Mouse (Mus musculus) A20 (cell line): ENCODE measurements at regions not wholly inside any gene's neighbourhood (a gene's known extent, or its start where the extent isn't known, plus 50 kb on each side); places are given as distances from the start of the nearest gene placed in this dataset.

Experiments used
- DNase-seq: peaks from one replicate; pipeline ENCODE4 v3.0.0-alpha.2; 2011; ENCODE audit warnings: low read depth, low spot score

GRCm38 (mm10) chr16:62681880-62682279 is 104.7 kb downstream of the Nsun3 start:
- DNase-seq, result no peak

DNA sequence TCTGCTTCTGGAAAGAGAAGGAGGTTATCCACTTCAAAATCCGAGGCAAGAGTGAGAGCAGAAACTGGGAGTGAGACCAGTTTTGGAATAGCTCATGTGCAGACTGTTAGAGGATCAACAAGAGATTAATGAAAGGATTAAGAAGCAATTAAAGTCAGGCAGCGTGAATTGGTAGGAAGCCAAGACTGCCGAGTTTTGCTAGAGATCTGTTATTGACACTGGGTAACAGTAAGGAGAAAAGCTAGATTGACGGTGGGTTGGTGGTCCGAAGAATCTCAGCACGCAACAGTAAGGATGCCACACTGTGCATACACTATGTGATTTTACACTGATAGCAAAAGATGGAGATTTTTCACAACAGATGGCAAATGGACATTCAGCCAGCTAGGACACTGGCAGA is 109.8 kb downstream of the Nsun3 start:
- no peak for DNase-seq

- no peak for DNase-seq
Measured at GRCm38 (mm10) chr16:62657383-62657782, 129.2 kb downstream of the Nsun3 start.

DNA sequence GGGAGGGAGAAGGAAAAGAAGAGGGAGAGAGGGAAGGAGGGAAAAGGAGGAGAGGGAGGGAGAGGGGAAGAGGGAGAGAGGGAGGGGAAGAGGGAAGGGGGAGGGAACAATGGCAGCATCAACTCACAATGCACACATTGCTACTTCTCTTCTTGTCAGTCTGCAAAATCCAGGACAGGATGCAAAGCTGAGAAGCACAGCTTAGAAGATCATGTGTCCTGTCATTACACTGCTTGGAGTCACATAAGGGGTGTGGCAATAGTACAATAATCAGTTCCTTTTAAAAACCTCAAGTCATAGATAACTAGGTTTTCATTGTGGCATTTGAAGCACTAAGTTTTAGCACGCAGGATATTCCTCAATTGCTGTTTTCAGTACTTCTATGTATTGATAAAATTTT is 132.2 kb downstream of the Nsun3 start:
- DNase-seq, result no peak

GRCm38 (mm10) chr16:62653817-62654216 is 132.8 kb downstream of the Nsun3 start:
- DNase-seq, result no peak

- no peak for DNase-seq
Measured at GRCm38 (mm10) chr16:62652769-62653465, 133.7 kb downstream of the Nsun3 start.

- DNase-seq, result no peak
Measured at GRCm38 (mm10) chr16:62650856-62651255, 135.8 kb downstream of the Nsun3 start.

DNA sequence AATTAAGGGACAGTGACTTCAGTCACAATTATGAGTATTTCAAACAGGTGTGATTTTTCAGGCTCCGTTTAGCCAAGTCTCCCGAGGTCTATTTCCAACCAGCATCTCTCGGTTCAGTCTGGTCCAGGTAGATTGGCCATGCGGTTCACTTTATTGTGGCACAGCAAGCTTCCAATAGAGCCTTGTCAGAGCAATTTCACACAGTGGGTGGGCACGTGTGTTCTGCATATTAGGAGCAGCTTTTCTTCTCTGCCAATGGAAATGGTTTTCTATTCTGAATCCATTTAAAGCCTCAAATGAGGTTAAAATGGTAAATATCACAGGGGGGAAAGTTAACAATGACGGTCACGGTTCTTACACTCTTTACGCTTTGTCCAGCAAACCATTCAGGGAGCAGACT is 138.3 kb downstream of the Nsun3 start:
- no peak for DNase-seq

DNA sequence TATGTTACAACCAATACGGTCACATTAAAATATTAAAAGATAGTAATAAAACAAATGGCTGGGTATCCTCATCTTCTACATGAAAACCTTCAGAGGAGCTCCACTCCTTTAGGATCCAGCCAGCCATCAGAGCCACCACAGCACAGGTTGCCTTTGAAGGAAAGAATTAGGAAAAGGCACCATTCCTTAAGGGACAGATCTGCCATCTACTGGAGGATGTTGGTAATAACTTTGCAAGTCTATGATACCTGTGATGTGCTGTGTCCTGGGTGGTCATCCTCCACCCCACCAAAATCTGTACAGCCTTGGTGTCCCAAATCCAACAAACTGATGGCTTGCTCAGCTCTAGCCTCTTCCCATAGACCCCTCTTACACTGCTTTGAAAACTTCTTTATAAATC is 140.5 kb downstream of the Nsun3 start:
- peak; percentile 10 for DNase-seq

GRCm38 (mm10) chr16:62642859-62643403 is 143.7 kb downstream of the Nsun3 start:
- DNase-seq, result no peak

DNA sequence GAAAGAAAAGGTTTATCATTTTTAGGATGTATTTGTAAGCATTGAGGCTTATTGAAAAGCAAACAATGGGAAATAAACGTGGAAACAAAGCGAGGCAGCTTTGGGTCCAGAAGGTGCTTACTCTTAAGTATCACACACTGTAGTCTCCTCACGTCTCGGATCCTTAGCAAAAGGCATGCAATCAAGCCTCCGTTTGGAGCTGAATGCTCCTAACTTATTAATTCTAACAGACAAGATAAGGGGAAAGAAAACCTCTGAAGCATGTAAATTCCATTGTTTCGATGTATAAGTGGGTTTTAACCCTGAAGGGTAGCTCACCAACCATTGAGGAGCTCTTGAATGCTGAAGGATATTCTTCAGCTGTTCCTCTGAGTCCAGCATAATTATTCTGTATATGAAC is 162.7 kb downstream of the Nsun3 start:
- DNase-seq, result no peak

DNA sequence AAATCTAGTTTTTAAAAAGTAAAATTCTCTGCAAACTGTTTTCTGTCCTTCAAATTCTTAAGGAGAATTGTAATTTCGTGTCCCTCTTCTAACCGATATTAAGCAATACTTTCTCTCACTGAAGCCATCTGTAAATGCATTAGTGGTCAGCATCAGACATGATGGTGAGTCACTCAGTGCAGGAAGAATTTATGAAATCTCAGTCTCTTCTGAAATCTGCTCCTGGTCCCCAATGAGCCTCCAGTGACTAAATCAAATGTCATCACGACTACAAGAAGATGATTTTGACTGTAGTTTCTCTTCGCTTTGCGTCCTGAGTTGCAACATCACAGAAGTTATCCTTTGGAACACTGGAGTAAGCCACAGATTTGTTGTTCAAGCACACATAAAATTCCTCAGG is 175.7 kb downstream of the Nsun3 start:
- DNase-seq, result no peak

DNA sequence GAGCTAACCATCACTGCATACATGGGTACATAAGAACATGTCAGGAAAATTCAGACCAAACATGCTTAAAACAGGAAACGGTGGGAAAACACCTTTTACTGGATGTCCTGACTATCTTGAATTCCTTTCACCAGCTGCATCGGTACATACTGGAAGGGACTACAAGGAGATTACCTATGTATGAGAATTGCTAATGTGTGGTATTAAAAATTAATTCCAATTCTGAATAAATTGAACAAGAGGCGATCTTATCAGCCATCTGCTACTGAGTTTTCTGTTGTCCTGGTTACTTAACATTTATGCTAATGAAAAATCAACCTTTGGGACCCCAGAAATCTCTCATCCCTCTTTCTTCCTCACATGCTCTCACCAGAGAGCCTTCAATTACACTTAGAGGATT is 178.0 kb downstream of the Nsun3 start:
- no peak for DNase-seq

DNA sequence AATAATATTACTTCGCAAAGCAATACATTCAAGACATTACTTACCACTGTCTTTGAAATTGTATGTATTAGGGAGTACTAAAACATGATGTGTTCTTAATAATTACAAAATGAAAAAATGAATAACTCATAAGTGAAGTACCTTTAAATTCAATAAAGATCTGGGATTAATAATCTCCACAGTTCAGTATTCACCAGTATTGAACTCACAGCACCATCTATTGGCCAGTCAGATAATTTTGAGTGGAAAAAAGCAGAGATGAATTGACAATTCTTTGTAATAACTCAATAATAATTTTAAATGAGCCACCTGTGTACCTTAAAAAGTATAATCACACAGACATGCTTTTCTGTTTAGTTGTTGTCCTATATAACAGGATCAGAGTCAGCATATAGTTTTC is 180.7 kb downstream of the Nsun3 start:
- no peak for DNase-seq

DNA sequence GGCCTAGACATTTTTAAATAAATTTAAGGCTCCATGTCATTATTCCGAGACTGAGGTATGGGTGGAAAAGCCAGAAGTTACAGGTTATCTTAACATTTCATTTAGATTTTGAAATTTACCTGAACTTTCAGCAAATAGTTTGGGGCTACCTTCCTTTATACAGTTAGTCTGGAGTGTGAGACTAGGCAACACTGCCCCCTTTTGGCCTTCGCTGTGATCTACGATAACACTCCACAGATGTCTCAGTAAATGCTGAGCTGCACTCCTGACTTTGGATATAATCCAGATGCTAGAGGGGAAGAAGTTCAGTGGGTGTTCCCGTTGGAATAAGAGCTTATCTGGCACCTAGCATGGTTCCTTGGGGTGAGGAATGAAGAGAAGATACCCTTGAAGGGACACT is 224.6 kb downstream of the Nsun3 start:
- peak; percentile 9 for DNase-seq

DNA sequence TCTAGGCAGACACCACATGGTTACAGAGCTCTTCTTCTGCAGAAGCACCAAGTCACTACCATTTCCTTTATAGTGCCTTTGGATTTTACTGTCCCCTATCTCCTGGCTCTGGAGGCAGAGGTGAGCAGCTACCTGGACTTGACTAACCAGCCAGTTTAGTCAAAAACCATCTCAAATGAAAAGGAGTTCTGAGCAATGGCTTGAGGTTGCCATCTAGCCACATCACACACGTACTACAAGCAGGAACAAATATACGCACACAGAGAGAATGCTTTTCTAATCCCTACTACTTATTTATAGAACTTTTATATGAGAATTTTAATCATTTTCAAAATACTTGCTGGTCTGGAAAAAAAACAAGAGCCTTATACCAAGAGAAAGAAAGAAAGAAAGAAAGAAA is 243.5 kb downstream of the Nsun3 start:
- no peak for DNase-seq

- no peak for DNase-seq
Measured at GRCm38 (mm10) chr16:62537730-62538479, 248.7 kb downstream of the Nsun3 start.

GRCm38 (mm10) chr16:62509321-62509720 is 277.3 kb downstream of the Nsun3 start:
- no peak for DNase-seq

DNA sequence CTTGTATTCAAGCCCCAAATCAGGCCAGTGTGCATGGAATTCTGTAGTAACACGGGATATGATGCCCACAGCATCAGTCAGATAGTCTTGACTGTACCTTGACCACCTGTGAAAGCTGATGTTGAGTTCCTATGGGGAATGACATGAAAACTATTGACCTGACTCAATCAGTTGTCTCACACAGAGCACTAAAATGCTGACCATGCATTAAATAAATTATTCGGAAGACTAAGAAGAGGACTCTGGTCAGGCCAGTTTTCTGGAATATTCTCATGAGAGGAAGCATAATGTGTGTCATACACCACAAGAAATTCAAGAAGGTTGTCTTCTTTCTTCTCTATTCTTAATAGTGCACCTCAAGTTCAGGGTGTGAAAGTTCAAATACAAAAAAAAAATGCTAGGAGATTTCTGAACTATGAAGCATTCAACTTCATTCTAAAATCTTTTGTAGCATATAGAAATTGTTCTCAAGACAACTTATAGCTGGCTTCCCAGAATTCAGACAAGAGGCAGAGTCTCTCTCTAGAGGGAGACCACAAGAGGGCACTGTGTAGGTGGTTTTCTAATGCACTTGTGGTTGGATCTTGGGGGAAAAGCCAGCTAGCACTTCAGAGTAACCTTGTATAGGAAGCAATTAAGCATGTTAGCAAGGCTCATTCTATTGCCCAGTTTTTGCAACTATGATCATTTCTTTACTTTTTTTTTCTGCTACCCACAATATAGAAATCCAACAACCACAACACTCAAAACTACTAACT is 279.7 kb downstream of the Nsun3 start:
- peak; percentile 3 for DNase-seq

GRCm38 (mm10) chr16:62500870-62501269 is 285.7 kb downstream of the Nsun3 start:
- no peak for DNase-seq

GRCm38 (mm10) chr16:62500334-62500733 is 286.3 kb downstream of the Nsun3 start:
- DNase-seq, result no peak

DNA sequence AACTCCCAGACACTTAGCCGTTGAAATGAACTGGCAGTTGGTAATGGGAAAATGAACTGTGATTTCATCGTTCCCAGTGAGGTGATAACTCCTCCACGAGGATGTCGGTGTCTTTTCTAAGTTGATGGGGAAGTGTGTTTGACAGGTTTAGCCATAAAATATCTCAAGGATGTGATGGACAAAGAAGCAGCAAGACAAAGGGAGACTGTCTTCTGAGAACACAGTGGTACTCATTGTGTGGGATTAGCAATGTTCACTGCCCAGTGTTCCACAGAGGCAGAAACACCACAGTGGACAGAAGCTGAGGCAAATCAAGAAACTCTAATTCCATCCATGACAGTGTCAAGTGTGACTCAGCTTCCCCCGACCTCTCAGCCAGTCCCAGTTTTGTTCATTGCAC is 287.9 kb downstream of the Nsun3 start:
- no peak for DNase-seq
